Mouse (Mus musculus) heart, embryonic 15.5 days (tissue): ENCODE measurements around the gene Pik3cg. TPM values are rescaled to one million over a fixed set of nuclear protein-coding genes. Genes with fewer than 3 reads are reported as not detected.

Experiments used
- ATAC-seq: fragments of 200-750 bp; cut with Nextera tagmentation; replicated peaks from 2 replicates; pipeline ENCODE4 v1.8.0; 2017; ENCODE audit warnings: low read depth, moderate TSS enrichment; ENCODE audit not compliant: insufficient number of reproducible peaks, insufficient read depth, low FRiP score
- H3K27ac ChIP-seq: fragments of 300-500 bp; sonication (generic); 2 replicates; pipeline ENCODE4 v1.5.1; 2015; ENCODE audit warnings: mild to moderate bottlenecking, inconsistent platforms
- H3K27me3 ChIP-seq: fragments of 300-500 bp; sonication (generic); 2 replicates; pipeline ENCODE4 v1.6.1; 2015; ENCODE audit warnings: inconsistent platforms
- H3K36me3 ChIP-seq: fragments of 300-500 bp; sonication (generic); 2 replicates; pipeline ENCODE4 v1.6.1; 2015; ENCODE audit warnings: mild to moderate bottlenecking, inconsistent platforms
- H3K4me1 ChIP-seq: fragments of 300-500 bp; sonication (generic); replicated peaks from 2 replicates; pipeline ENCODE4 v1.6.1; 2015; ENCODE audit warnings: inconsistent platforms
- H3K4me2 ChIP-seq: fragments of 300-500 bp; sonication (generic); 2 replicates; pipeline ENCODE4 v1.6.1; 2015; ENCODE audit warnings: inconsistent platforms, mild to moderate bottlenecking, moderate library complexity
- H3K4me3 ChIP-seq: fragments of 300-500 bp; sonication (generic); 2 replicates; pipeline ENCODE4 v1.5.1; 2015; ENCODE audit warnings: mild to moderate bottlenecking, inconsistent platforms
- H3K9ac ChIP-seq: fragments of 300-500 bp; sonication (generic); 2 replicates; pipeline ENCODE4 v1.6.1; 2015; ENCODE audit warnings: mild to moderate bottlenecking, inconsistent platforms
- H3K9me3 ChIP-seq: fragments of 300-500 bp; sonication (generic); replicated peaks from 2 replicates; pipeline ENCODE4 v1.6.1; 2016; ENCODE audit warnings: inconsistent platforms
- WGBS: fragments of 180-500 bp; shearing (Covaris S2); methylation state at CpG from one replicate; pipeline ENCODE4 v1.1.7; 2015; ENCODE audit warnings: mixed read lengths; 5-methylcytosine and 5-hydroxymethylcytosine counted together
- polyA plus RNA-seq: library from polyadenylated mRNA; unstranded; fragments of >200 nt; fragmentation: Nextera tagmentation; extraction: Ambion mirVana; gene quantifications from 2 replicates; pipeline ENCODE4 v1.2.1, GENCODE M21; 2015

Gene Pik3cg
- polyA plus RNA-seq, 1 experiment from 2014 or later = 1.3 TPM

DNA sequence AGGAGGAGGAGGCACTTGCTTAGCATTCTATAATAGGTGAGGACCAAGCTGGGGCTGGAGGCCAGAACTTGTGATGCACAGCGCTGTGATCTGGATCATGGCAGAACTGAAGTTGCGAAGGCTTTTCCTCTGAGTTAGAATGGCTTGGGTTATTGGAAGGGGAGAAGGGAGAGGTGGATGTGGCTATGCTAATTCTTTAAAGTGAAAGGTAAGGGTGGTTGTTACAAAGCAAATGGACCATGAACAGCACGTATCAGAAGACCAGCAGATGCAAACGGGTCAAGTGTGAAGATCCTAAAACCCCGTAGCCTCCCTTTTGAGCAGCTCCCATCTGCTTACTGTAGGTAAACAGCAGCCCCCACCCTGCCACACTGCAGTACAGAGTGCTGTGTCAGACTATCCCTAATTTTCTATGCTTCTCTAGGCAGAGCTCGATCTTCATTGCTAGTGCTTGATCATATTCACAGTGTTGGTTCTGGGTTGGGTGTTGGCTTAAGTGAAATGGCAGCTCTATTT lies 7.3 kb downstream of the Pik3cg start:
- WGBS = 84% methylated on average over 6 of the region's 6 CpGs
- H3K4me3 ChIP-seq = no peak overlapping the region

DNA sequence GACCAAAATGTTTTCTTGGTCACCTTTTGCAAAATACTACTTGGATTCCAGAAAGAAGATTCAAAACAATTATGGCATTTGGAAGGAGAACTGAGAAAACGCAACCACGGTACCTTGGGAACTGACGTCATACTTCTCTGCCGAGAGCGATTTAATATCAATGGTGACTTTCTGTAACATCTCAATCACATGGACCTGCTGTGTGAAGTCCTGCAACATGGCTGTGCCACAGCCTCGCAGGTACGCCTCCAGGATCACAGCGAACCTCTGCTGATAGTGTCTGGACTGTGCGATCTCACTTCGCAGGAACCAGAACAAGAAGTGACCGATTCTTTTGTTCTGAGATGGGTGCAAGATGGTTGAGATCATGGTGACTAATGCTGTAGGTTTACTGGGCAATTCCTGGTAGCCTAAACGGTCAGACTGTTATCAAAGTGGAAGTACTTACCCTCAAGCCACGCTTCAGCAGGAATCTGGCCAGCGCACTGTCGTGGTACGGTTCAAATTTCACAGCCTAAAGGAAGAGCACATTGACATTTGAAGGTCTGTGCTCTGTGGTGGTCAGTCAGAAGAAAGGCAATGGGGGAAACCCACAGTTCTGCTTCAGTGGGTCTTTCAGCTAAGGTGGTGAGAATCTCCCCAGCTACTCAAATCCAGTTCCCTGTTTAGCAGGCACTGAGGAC lies 7.9 kb downstream of the Pik3cg start:
- Histone ChIP-seq H3K36me3 (no peaks in the 10 kb centered on the region), H3K4me2 (no peak overlapping the region), H3K9me3 (no peaks in the 10 kb centered on the region), H3K4me1 (no peaks in the 10 kb centered on the region), H3K9ac (no peak overlapping the region), H3K27me3 (no peaks in the 10 kb centered on the region), H3K4me3 (no peak overlapping the region), H3K27ac (no peak overlapping the region)
- 70% methylated on average over 16 of the region's 16 CpGs for WGBS
- no peak for ATAC-seq

More for the DNA sequence above, 7.3 kb downstream of the Pik3cg start:
- H3K27me3 ChIP-seq = no peaks in the 10 kb centered on the region
- no peaks in the 10 kb centered on the region for H3K4me1 ChIP-seq
- no peak overlapping the region for H3K9ac ChIP-seq
- no peak overlapping the region for H3K27ac ChIP-seq
- no peaks in the 10 kb centered on the region for H3K36me3 ChIP-seq
- no peak for ATAC-seq
- no peaks in the 10 kb centered on the region for H3K9me3 ChIP-seq
- H3K4me2 ChIP-seq = no peak overlapping the region

DNA sequence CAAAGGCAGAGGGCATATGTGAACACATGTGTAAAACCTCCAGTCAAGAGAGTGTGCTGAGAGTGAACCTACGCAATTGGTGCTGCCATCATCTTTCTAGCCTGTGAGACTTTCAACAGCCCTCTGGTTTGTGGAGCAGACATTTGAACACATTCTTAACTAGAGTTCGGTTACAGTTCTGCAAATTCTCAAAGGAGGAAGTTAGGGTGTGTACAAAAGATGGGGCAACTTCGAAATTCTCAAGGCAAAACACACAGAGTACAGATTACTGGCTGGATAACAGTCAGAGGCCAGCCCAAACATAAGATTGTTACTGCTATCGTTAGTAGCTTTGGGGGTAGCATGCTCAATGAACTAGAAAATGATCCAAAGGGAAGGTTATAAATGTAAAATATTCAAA lies 9.0 kb downstream of the Pik3cg start:
- H3K27ac ChIP-seq = no peak overlapping the region
- H3K36me3 ChIP-seq = no peaks in the 10 kb centered on the region
- no peak for ATAC-seq
- H3K4me2 ChIP-seq = no peak overlapping the region
- H3K9ac ChIP-seq = no peak overlapping the region
- no peak overlapping the region for H3K4me3 ChIP-seq
- H3K9me3 ChIP-seq = no peaks in the 10 kb centered on the region
- no peaks in the 10 kb centered on the region for H3K4me1 ChIP-seq
- H3K27me3 ChIP-seq = no peaks in the 10 kb centered on the region
- WGBS = 75% methylated on average over 4 of the region's 4 CpGs

DNA sequence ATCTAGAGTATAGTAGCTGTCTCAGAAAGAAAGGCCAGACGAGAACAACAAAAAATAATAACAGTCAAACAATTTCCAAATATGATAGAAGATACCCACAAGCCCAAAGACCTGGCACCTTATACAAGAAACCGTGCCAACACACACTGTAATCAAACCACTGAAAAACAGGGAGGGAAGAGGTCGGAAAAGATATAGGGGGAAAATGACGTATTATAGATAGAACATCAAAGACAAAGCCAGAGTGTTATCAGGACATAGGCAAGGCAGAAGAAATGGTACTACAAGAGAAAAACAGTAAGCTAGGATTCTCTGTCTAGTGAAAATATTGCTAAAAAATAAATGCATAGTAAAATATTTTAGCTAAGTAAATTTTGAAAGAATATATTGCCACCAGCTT lies 10.4 kb downstream of the Pik3cg start:
- H3K27ac ChIP-seq = no peak overlapping the region
- no peak overlapping the region for H3K4me2 ChIP-seq
- no peak for ATAC-seq
- H3K27me3 ChIP-seq = no peaks in the 10 kb centered on the region
- no peak overlapping the region for H3K4me3 ChIP-seq
- H3K36me3 ChIP-seq = no peaks in the 10 kb centered on the region
- no peaks in the 10 kb centered on the region for H3K9me3 ChIP-seq
- H3K9ac ChIP-seq = no peak overlapping the region
- no peaks in the 10 kb centered on the region for H3K4me1 ChIP-seq
- WGBS = 66% methylated on average over 4 of the region's 4 CpGs

DNA sequence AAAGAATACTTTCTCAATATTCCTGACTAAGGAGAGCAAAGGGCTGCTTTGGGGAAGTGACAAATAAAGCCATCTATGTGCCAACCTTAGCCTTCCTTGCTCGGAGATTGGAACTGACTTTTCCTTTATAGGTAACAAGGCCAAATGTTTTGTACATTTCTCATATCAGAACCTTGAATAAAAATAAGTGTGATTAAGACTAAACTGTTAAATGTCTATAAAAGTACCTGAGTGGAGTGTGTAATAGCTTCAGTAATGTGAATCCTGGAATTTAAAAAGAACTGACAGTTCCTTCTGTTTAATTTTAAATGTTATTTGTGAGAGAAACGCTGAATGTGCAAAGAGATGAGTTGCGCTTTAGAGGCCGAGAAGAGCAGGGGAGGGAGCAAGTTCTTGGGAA lies 13.5 kb downstream of the Pik3cg start:
- Histone ChIP-seq H3K4me3 (no peak overlapping the region), H3K4me2 (no peak overlapping the region), H3K36me3 (no peaks in the 10 kb centered on the region), H3K27me3 (no peaks in the 10 kb centered on the region), H3K9me3 (no peaks in the 10 kb centered on the region), H3K27ac (no peak overlapping the region), H3K4me1 (no peaks in the 10 kb centered on the region), H3K9ac (no peak overlapping the region)
- WGBS = 88% methylated on average over 4 of the region's 4 CpGs
- ATAC-seq = no peak

DNA sequence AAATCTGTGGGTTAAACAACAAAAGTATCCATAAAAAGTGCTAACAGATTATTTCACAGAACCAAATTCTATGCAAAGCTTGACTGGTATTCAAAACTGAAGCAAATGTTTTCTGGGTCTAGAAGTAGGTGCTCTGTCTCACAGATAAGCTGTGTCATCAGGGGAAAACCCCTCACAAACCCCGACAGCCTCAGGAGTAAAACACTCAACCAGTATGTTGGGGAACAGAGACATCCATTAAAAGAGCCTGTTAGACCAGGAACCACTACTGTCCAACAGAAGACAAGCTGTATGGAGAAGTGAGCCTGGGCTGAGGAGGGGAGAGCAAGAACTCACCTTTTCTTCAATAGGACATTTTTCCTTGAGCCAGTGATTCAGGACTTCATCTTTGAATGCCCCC lies 14.1 kb downstream of the Pik3cg start:
- no peaks in the 10 kb centered on the region for H3K4me1 ChIP-seq
- no peak overlapping the region for H3K9ac ChIP-seq
- H3K4me2 ChIP-seq = no peak overlapping the region
- H3K36me3 ChIP-seq = no peaks in the 10 kb centered on the region
- H3K27ac ChIP-seq = no peak overlapping the region
- 56% methylated on average over 1 of the region's 1 CpGs for WGBS
- H3K9me3 ChIP-seq = no peaks in the 10 kb centered on the region
- no peaks in the 10 kb centered on the region for H3K27me3 ChIP-seq
- no peak for ATAC-seq
- no peak overlapping the region for H3K4me3 ChIP-seq

DNA sequence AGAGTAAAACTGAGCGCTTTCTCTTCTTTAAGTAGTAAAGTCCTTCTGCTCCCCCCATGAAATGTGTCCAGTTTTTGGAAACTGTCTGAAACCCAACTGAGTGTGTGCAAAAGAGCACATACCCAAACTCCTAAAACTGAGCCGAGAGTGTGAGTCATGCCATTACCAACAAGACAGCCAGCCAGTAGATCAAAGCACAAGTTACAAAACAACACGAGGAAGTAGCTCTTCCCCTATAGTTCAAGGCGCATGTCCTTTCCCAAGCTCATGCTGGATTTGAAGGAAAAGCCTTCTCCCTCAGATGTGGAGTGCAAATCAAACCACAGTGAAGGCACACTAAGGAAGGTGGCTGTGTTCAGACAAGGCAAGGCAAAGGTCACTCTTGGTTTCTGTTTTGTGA lies 17.5 kb downstream of the Pik3cg start:
- WGBS = 66% methylated on average over 4 of the region's 4 CpGs
- Histone ChIP-seq H3K9ac (no peak overlapping the region), H3K27me3 (no peaks in the 10 kb centered on the region), H3K9me3 (no peaks in the 10 kb centered on the region), H3K27ac (no peak overlapping the region), H3K4me1 (no peaks in the 10 kb centered on the region), H3K4me2 (no peak overlapping the region), H3K4me3 (no peak overlapping the region), H3K36me3 (no peaks in the 10 kb centered on the region)
- no peak for ATAC-seq

DNA sequence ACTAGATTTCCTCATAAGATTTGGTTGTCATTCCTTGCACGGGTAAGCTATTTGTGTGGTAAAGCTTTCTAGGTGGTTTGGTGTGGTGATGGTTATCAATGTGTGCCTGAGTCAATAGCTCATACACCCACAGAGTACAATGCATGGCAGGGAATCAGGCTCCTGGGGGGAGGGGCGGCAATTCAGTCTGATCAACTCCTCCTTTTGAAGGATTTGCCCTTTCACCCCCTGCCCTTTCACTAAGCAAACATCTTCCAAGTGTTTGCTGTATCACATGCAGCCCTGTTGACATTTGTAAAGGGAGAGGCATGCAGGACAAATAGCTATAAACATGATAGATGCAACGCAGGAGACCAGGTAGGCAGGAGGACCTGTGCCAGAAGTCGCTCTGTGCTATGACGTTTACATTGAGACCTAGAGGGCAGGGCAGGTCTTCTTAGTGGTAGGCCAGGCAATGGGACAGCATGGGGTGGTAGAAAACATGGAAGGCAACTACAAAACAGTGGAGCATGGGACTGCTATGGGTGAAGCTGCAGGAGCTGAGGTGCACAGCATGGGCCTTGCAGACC lies 20.7 kb downstream of the Pik3cg start:
- H3K9me3 ChIP-seq = no peaks in the 10 kb centered on the region
- no peaks in the 10 kb centered on the region for H3K36me3 ChIP-seq
- no peak overlapping the region for H3K4me3 ChIP-seq
- no peak overlapping the region for H3K9ac ChIP-seq
- no peak overlapping the region for H3K27ac ChIP-seq
- ATAC-seq = no peak
- H3K27me3 ChIP-seq = no peaks in the 10 kb centered on the region
- no peaks in the 10 kb centered on the region for H3K4me1 ChIP-seq
- no peak overlapping the region for H3K4me2 ChIP-seq
- 74% methylated on average over 5 of the region's 5 CpGs for WGBS

DNA sequence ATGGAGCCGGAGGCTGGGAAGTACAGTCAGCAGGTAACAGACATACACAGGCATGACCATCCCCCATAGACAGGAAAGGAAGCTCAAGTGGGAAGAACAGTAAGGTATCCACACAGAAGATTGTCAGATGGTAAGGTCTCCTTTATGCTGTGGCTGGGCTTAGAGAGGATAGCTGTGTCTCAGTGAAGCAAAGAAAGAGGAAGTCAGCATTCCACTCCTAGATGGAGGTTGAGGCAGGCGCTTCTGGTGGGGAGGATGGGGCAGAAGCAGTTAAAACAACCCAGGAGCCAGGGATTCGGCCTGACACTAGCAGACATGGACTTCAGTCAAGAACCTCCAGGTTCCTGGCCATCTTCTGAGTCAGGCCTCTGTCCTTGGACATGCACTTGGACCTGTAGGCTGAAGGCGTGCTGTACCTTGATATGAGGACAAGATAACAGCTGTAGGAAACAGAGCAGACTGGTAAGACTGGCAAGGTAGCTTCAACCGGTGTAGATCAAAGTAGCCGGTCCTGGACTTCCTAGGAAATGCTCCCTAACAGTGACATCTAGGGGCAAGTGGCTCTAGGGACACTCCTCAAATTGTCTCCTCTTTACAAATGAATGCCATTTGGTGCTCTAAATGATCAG lies 21.7 kb downstream of the Pik3cg start:
- WGBS = 59% methylated on average over 6 of the region's 6 CpGs
- no peak overlapping the region for H3K9ac ChIP-seq
- H3K4me1 ChIP-seq = no peaks in the 10 kb centered on the region
- no peak overlapping the region for H3K4me3 ChIP-seq
- no peak for ATAC-seq
- no peaks in the 10 kb centered on the region for H3K9me3 ChIP-seq
- H3K4me2 ChIP-seq = no peak overlapping the region
- H3K36me3 ChIP-seq = no peaks in the 10 kb centered on the region
- H3K27me3 ChIP-seq = no peaks in the 10 kb centered on the region
- no peak overlapping the region for H3K27ac ChIP-seq

DNA sequence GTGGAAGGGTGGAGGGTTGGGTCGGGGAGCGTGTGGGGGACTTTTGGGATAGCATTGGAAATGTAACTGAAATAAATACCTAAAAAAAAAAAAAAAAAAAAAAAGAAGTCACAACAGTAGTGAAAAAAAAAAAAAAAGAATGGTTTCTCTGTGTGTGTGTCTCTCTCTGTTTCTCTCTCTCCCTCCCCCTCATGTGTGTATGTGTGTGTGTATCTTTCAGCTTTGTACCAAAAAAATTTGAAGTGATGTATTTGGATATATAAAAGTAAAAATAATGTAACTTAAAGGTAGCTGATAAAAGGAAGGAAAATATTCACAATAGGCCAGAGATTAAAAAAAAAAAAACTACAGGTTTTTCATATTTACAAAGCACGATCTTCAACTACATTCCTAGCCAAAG lies 23.6 kb downstream of the Pik3cg start:
- no peaks in the 10 kb centered on the region for H3K36me3 ChIP-seq
- H3K4me2 ChIP-seq = no peak overlapping the region
- WGBS = 91% methylated on average over 3 of the region's 3 CpGs
- no peaks in the 10 kb centered on the region for H3K27me3 ChIP-seq
- H3K27ac ChIP-seq = no peak overlapping the region
- no peaks in the 10 kb centered on the region for H3K9me3 ChIP-seq
- H3K9ac ChIP-seq = no peak overlapping the region
- ATAC-seq = no peak
- H3K4me3 ChIP-seq = no peak overlapping the region
- H3K4me1 ChIP-seq = no peaks in the 10 kb centered on the region

DNA sequence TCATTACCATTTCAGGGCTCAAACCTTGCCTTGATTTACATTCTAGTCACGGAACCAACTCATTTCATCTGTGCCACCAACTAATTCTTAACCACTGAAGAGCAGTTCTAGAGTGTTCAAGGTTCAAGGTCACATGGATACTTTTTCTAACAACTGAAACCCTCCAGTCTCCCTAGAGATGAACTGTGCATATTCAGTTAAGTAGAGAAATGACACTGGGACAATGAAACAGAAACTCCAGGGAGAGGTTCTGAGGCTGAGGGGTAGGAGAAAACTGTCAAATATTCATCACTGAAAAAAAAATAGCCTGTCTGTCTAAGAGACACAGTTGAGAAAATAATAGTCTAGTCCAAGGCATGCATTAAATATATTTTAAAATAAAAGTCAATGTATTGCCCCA lies 24.9 kb downstream of the Pik3cg start:
- Histone ChIP-seq H3K27ac (no peak overlapping the region), H3K27me3 (no peaks in the 10 kb centered on the region), H3K4me3 (no peak overlapping the region), H3K9ac (no peak overlapping the region), H3K36me3 (no peaks in the 10 kb centered on the region), H3K9me3 (no peaks in the 10 kb centered on the region), H3K4me1 (no peaks in the 10 kb centered on the region), H3K4me2 (no peak overlapping the region)
- WGBS = 76% methylated on average over 1 of the region's 1 CpGs
- ATAC-seq = no peak
